Mouse (Mus musculus): ENCODE measurements around the gene Methig1.

DNA sequence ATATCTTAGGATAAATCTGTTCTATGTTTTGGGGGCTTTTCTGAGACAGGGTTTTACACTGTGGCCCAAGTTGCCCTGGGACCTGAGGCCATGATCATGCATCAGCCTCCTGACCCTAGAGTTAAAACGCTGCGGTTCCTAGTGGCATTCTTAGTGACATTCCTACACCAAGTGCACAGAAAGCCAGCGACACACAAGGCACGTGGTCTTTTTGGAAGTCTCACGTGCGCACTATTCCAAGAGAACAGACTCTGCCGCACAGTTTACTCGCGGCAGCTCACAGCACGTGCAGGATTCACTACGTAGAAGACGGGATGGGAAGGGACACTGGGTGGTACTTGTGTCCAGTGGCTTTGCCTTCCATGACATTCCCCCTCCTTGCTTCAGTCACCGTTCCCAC, 62.0 kb downstream of the Methig1 start:
- TF ChIP-seq POLR2A (IDR thresholded peaks at IDR 0.05; ENCODE audit: low read depth, low read length) (no peak), KAT2A (IDR thresholded peaks at IDR 0.05; ENCODE audit: insufficient replicate concordance, low read length) (no peak), CTCF (conservative IDR thresholded peaks at IDR 0.05 in 1 of 2, IDR thresholded peaks at IDR 0.05 in 1 of 2; ENCODE audit: low read depth in 2 of 2, low read length in 2 of 2) (no peak), TCF12 (IDR thresholded peaks at IDR 0.05; ENCODE audit: low read depth, low read length) (no peak), MXI1 (IDR thresholded peaks at IDR 0.05; ENCODE audit: low read depth, low read length) (no peak)

All from CH12.LX (cell line).